Mouse (Mus musculus) lung, adult 2 months (tissue): ENCODE measurements around the gene Grhpr. TPM values are rescaled to one million over a fixed set of nuclear protein-coding genes. Genes with fewer than 3 reads are reported as not detected.
"Not testable (repeated sequence)": the region's sequence is repeated elsewhere in the genome, so short reads cannot be mapped to it uniquely, and the experiment has no call there.

Experiments
- DNase-seq: peaks from one replicate; pipeline ENCODE4 v3.0.0; 2022
- H3K4me1 ChIP-seq: fragments of 200-500 bp; 2 replicates; pipeline ENCODE4 v1.6.1; 2011; ENCODE audit warnings: low read length; ENCODE audit not compliant: control insufficient read depth, insufficient read depth
- H3K4me3 ChIP-seq: fragments of 200-500 bp; replicated peaks from 2 replicates; pipeline ENCODE3; 2011; ENCODE audit warnings: low read depth, mild to moderate bottlenecking, control low read depth, low read length; ENCODE audit errors: extremely low read depth
- CTCF ChIP-seq: fragments of 200-500 bp; IDR thresholded peaks from 2 replicates; pipeline ENCODE4 v1.5.1; 2011; ENCODE audit warnings: mild to moderate bottlenecking, low read length, control low read depth; ENCODE audit not compliant: insufficient read depth
- POLR2A ChIP-seq: fragments of 200-500 bp; IDR thresholded peaks from 2 replicates; pipeline ENCODE4 v1.6.1; 2011; ENCODE audit warnings: low read depth, mild to moderate bottlenecking, control low read depth, low read length, borderline replicate concordance; ENCODE audit errors: extremely low read depth
- WGBS: fragments of 180-500 bp; shearing (Covaris S2); methylation state at CpG from one replicate; pipeline ENCODE4 v1.1.7; 2018; 5-methylcytosine and 5-hydroxymethylcytosine counted together
- polyA plus RNA-seq: library from polyadenylated mRNA; depleted of rRNA; stranded (reverse); fragments of >200 nt; gene quantifications from 2 replicates; pipeline ENCODE4 v1.2.3, GENCODE M21; 2012; rRNA removed

The Grhpr gene
- polyA plus RNA-seq, 1 experiment = 29.8 TPM

DNA sequence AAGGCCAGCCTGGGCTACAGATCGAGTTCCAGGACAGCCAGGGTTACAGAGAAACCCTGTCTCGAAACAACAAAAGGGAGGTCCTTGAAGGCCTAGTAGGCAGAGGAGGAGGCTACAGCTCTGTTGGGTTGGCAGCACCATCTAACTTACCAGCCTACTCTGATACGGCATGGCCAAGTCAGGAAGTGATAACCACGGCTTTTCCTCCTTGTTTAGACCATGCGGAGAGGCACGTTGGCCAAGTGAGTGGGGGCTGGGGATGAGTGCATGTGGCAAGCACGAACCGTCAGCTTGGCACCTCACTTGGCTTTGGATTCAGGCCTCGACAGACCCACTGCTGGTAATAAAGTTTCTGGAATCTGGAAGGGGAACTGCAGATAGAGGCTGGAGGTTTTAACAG, 51.4 kb downstream of the Grhpr start:
- Histone ChIP-seq H3K4me3 (no peak overlapping the region), H3K4me1 (no peaks in the 10 kb centered on the region)
- no peak for DNase-seq
- TF ChIP-seq CTCF (no peak), POLR2A (no peak)
- WGBS = 68% methylated on average over 9 of the region's 9 CpGs

DNA sequence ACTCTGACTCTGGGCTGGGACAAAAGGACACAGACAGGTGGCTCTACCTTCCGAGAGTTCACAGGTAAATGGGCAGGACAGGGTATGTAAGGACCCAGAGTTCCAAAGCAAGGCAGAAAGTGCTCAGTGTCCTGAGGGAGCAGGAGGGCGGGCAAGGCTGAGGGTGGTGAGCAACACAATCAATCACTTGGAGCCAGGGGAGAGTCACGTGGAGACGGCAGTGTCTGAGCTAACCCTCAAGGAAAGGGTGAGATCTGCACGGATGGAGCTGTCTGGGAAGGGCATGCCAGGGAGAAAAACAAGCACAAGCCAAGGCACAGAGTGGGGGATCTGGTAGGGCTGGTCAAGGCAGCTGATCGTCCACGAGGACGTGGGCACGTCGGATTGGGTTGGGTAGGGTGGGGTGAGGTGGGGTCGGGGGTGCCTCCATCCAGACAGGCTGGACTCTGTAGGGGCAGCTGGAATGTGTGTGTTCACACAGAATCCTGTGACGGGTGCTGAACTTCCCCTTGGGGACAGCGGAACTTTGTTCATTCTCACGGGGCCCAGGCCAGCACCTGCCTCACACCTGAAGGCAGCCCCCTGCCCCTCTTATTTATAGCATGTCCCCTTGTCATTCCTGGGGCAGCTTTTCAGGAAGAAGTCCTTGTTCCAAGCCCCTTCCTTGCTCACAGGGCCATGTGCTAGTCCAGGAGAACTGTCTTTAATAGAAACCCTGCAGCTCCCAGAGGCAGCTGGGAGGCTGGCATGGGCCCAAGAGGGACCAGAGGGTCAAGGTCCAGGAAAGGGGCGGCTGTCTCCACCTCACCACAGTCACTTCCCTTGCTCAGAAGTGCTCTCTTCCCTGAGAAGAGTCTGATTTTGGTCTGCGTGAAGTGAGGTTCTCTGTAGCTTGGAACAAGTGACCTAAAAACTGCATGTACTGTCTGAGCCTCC, 53.8 kb downstream of the Grhpr start:
- H3K4me1 ChIP-seq = no peaks in the 10 kb centered on the region
- H3K4me3 ChIP-seq = no peak overlapping the region
- TF ChIP-seq CTCF (no peak), POLR2A (no peak)
- WGBS = 57% methylated on average over 16 of the region's 16 CpGs
- no peak for DNase-seq

DNA sequence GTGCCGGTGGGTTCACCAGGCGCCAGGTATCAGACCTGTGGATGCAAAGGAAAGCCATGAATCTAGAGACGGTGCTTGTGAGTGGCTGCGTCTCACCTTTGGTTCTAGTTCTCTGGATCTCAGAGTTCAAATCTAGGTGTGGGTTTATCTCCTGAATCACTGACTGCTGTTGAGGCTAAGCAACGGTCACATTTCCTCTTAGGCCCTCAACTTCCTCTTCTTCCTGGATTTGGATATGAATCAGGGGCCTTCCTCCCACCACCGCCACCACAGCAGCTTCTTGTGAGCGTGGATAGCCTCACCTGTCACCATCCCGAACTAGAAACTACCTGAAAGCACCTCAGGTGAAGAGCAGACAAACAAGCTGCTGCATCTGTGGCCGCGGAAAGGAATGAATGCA, 54.9 kb downstream of the Grhpr start:
- WGBS = 77% methylated on average over 10 of the region's 10 CpGs
- no peak for DNase-seq
- H3K4me1 ChIP-seq = no peaks in the 10 kb centered on the region
- no peak overlapping the region for H3K4me3 ChIP-seq
- TF ChIP-seq CTCF = no peak
- TF ChIP-seq POLR2A = no peak

DNA sequence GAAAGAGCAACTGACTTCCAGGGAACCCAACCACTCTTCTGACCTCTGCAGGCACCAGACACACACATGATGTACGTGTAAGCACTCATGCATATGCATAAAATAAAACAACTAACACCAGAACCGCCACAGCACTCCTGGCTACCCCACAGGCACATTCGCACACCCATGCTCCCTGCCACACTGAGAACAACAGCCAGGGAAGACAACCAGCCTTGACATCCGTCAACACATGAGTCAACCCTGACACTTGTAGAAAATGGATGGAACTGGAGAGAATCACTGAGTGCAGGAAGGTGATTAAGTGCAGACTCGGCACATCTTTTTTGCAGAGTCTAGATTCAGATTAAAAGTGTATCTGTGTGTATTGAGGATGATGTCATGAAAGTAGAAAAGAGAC, 55.4 kb downstream of the Grhpr start:
- WGBS = 84% methylated on average over 5 of the region's 5 CpGs
- Histone ChIP-seq H3K4me3 (no peak overlapping the region), H3K4me1 (no peaks in the 10 kb centered on the region)
- TF ChIP-seq POLR2A = no peak
- TF ChIP-seq CTCF = no peak
- no peak for DNase-seq

DNA sequence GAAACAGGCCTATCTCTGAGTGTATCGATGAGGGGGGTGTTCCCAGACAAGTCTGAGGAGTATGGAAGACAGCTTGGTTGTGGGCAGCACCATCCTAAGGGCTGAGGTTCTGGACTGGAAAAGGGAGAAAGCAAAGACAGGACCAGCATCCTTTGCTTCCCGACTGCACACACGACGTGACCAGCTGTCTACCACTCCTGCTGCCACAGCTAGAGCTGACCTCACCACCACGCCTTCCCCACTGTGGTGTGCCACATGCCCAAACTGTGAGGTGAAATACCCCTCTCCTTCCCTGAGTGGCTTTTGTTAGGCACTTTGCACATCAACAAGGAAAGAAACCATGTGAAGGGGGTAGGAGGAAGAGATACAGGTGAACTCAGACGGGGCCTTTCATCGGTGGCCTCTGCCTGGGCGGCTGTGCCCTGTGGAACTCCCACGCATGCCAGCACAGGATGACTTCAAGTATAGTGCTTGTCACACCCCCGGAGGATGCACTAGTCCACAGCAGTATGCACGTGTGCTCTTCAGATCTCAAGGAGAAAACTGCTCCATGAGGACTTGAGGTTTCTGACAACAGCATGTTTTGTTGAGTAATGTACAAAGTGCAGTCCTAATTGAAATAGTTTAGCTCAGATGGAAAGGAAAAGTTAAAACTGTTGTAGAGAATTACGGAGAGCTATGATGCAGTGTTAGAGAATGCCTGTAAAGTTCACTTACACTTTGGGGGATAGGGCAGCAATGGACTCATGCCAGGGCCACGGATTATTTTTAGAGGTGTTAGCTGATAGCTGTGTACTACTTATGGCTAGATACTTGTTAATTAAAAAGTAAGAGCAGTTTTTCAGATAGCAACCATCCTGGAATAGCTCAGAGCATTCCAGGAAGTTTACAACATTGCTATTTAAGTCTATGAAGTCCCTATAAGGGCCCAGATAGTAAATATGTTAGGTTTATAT, 56.5 kb downstream of the Grhpr start:
- 74% methylated on average over 13 of the region's 13 CpGs for WGBS
- DNase-seq = no peak
- TF ChIP-seq CTCF (no peak), POLR2A (no peak)
- no peaks in the 10 kb centered on the region for H3K4me1 ChIP-seq
- H3K4me3 ChIP-seq = no peak overlapping the region

DNA sequence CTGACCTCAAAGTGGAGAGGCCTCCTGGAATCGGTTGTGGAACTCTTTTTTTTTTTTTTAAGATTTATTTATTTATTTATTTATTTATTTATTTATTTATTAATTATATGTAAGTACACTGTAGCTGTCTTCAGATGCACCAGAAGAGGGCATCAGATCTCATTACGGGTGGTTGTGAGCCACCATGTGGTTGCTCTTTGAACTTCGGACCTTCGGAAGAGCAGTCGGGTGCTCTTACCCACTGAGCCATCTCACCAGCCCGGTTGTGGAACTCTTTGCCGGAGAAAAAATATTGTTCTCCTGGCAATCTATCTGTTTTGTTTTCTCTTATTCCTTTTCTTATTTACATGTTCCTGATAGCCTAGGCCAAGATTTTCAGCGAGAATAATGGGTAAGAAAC, 57.7 kb downstream of the Grhpr start:
- not testable (repeated sequence) for H3K4me1 ChIP-seq, DNase-seq
- 54% methylated on average over 8 of the region's 8 CpGs for WGBS

DNA sequence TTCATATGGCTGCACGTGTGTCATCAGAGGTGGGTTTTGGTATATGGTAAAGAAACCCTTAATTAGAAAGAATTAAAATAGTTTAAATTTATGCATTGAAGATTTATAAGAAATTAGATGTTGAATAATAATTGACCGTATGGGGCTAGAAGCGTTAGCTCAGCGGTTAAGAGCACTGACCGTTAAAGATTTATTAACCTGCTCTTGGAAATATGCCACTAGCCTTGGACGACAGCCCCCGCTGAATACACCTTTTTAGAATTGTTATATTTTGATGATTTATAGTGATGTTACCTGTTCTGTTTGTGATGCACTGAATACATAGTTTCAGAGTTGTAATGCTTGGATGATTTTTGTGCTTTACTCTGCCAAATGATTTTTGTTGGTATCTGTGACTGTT, 58.4 kb downstream of the Grhpr start:
- 92% methylated on average over 7 of the region's 7 CpGs for WGBS
- H3K4me3 ChIP-seq, DNase-seq, H3K4me1 ChIP-seq: not testable (repeated sequence)

More for the DNA sequence above, 57.7 kb downstream of the Grhpr start:
- not testable (repeated sequence) for H3K4me3 ChIP-seq
- TF ChIP-seq CTCF = 0 out of 2 replicates have a peak, but pooled peaks have one; percentile 1

Other genes starting within 250 kb of the Grhpr start
- 8.5 and 15.9 TPM in 2 replicates for gene Zcchc7, start 225.5 kb upstream of the Grhpr start, polyA plus RNA-seq
- 8.5 and 12.5 TPM in 2 replicates for gene Zbtb5, start 31.0 kb downstream of the Grhpr start, polyA plus RNA-seq
- 2.2 and 3.8 TPM in 2 replicates for gene Polr1e, start 37.2 kb downstream of the Grhpr start, polyA plus RNA-seq
- gene Fbxo10, start 103.2 kb downstream of the Grhpr start, polyA plus RNA-seq = 13.0 and 15.2 TPM in 2 replicates
- gene Tomm5, start 126.7 kb downstream of the Grhpr start, polyA plus RNA-seq = 37.3 and 48.5 TPM in 2 replicates
- gene Frmpd1, start 203.5 kb downstream of the Grhpr start, polyA plus RNA-seq = 2.8 and 3.9 TPM in 2 replicates